Mouse (Mus musculus) myocyte (in vitro differentiated cells): Measurements from ENCODE around the gene Olfr1281. TPM values are rescaled to one million over a fixed set of nuclear protein-coding genes. Genes with fewer than 3 reads are reported as not detected.
"Not testable (repeated sequence)": the region's sequence is repeated elsewhere in the genome, so short reads cannot be mapped to it uniquely, and the experiment has no call there.

ENCODE experiments used
- H3K27me3 ChIP-seq: one replicate; pipeline ENCODE4 v1.6.1; 2011; ENCODE audit not compliant: control insufficient read depth, insufficient read depth, insufficient read length
- H3K36me3 ChIP-seq: one replicate; pipeline ENCODE4 v1.6.1; 2011; ENCODE audit not compliant: control insufficient read depth, insufficient read depth
- H3K4me2 ChIP-seq: one replicate; pipeline ENCODE4 v1.6.1; 2011; ENCODE audit warnings: low read depth, control low read depth
- H3K4me3 ChIP-seq: one replicate; pipeline ENCODE4 v1.5.1; 2011; ENCODE audit warnings: mild to moderate bottlenecking, control low read depth, moderate library complexity
- H3K79me2 ChIP-seq: one replicate; pipeline ENCODE4 v1.6.1; 2011; ENCODE audit not compliant: control insufficient read depth, insufficient read depth
- H3ac ChIP-seq: one replicate; pipeline ENCODE4 v1.6.1; 2011; ENCODE audit not compliant: control insufficient read depth, insufficient read length
- CEBPB ChIP-seq: IDR thresholded peaks from 2 replicates; pipeline ENCODE4 v1.6.1; 2011; ENCODE audit warnings: mild to moderate bottlenecking, moderate library complexity; ENCODE audit not compliant: poor library complexity, insufficient read depth, severe bottlenecking
- E2F4 ChIP-seq: IDR thresholded peaks from one replicate; pipeline ENCODE4 v1.6.1; 2011; ENCODE audit warnings: mild to moderate bottlenecking, control low read depth, moderate library complexity; ENCODE audit not compliant: insufficient read depth
- MAX ChIP-seq: IDR thresholded peaks from one replicate; pipeline ENCODE4 v1.6.1; 2011; ENCODE audit warnings: low read depth, mild to moderate bottlenecking, control low read depth
- MYOD1 ChIP-seq, 3 experiments: IDR thresholded peaks; one replicate each; pipeline ENCODE4 v1.6.1; 2011; ENCODE audit warnings: control low read depth in 2 of 3, low read depth in 2 of 3, mild to moderate bottlenecking in 2 of 3, moderate library complexity in 1 of 3; ENCODE audit not compliant: insufficient read length in 2 of 3, control insufficient read depth in 1 of 3
- MYOG ChIP-seq, 3 experiments: IDR thresholded peaks; one replicate each; pipeline ENCODE4 v1.6.1; 2011; ENCODE audit warnings: control low read depth in 2 of 3, low read depth in 2 of 3, mild to moderate bottlenecking in 2 of 3; ENCODE audit not compliant: insufficient read length in 2 of 3, control insufficient read depth in 1 of 3, insufficient read depth in 1 of 3
- POLR2A ChIP-seq: IDR thresholded peaks from one replicate; pipeline ENCODE4 v1.6.1; 2011; ENCODE audit warnings: low read depth, mild to moderate bottlenecking, control low read depth, moderate library complexity; ENCODE audit not compliant: insufficient read length
- POLR2AphosphoS2 ChIP-seq: IDR thresholded peaks from one replicate; pipeline ENCODE4 v1.6.1; 2011; ENCODE audit warnings: low read depth, control low read depth; ENCODE audit not compliant: insufficient read length
- REST ChIP-seq: IDR thresholded peaks from one replicate; pipeline ENCODE4 v1.6.1; 2011; ENCODE audit warnings: mild to moderate bottlenecking, control low read depth, moderate library complexity; ENCODE audit not compliant: insufficient read depth, insufficient read length
- SRF ChIP-seq: IDR thresholded peaks from one replicate; pipeline ENCODE4 v1.6.1; 2011; ENCODE audit warnings: low read depth; ENCODE audit not compliant: control insufficient read depth, insufficient read length
- TCF12 ChIP-seq: IDR thresholded peaks from one replicate; pipeline ENCODE4 v1.6.1; 2011; ENCODE audit warnings: mild to moderate bottlenecking, control low read depth; ENCODE audit not compliant: poor library complexity, insufficient read depth, severe bottlenecking
- TCF3 ChIP-seq: IDR thresholded peaks from one replicate; pipeline ENCODE4 v1.6.1; 2011; ENCODE audit warnings: low read depth, control low read depth; ENCODE audit not compliant: insufficient read length
- USF1 ChIP-seq: IDR thresholded peaks from one replicate; pipeline ENCODE4 v1.6.1; 2011; ENCODE audit warnings: low read depth, mild to moderate bottlenecking, control low read depth, moderate library complexity
- polyA plus RNA-seq: library from polyadenylated mRNA; unstranded; fragments of >200 nt; fragmentation: generic; extraction: Trizol; gene quantifications from one replicate; pipeline ENCODE4 v1.2.1, GENCODE M21; 2012; ENCODE audit warnings: missing spikeins

Olfr1281 gene
- polyA plus RNA-seq, 1 experiment = not detected

GRCm38 (mm10) chr2:111313717-111314116 lies 12.6 kb upstream of the Olfr1281 start, which contains the start of gene Olfr1280:
Gene Olfr1280, plus strand, starts transcription at chr2:111314017.
- Histone ChIP-seq H3K36me3 (no peaks in the 10 kb centered on the region), H3K4me2 (no peak within 1 kb of the TSS), H3K79me2 (no peaks in the 10 kb centered on the region), H3ac (no peak within 1 kb of the TSS), H3K4me3 (no peak within 1 kb of the TSS), H3K27me3 (no peaks in the 10 kb centered on the region)
- TF ChIP-seq CEBPB = no peak
- TF ChIP-seq POLR2A = no peak

GRCm38 (mm10) chr2:111333721-111334120 lies 7.4 kb downstream of the Olfr1281 start:
- H3K4me2 ChIP-seq, H3ac ChIP-seq, H3K27me3 ChIP-seq, H3K36me3 ChIP-seq, H3K4me3 ChIP-seq, H3K79me2 ChIP-seq: not testable (repeated sequence)

- no peak for TF ChIP-seq REST
- TF ChIP-seq CEBPB = no peak
- TF ChIP-seq MAX = no peak
- TF ChIP-seq E2F4 = no peak
- no peak for TF ChIP-seq POLR2AphosphoS2
- no peaks in the 10 kb centered on the region for H3K79me2 ChIP-seq
- no peaks in the 10 kb centered on the region for H3K36me3 ChIP-seq
- no peak within 1 kb of the TSS for H3K4me3 ChIP-seq
- H3K27me3 ChIP-seq = no peaks in the 10 kb centered on the region
- no peak within 1 kb of the TSS for H3K4me2 ChIP-seq
- no peak within 1 kb of the TSS for H3ac ChIP-seq
Observed at GRCm38 (mm10) chr2:111335976-111336375, 9.7 kb downstream of the Olfr1281 start, which contains the start of gene Olfr1282. Gene Olfr1282, minus strand, starts transcription at chr2:111336076.

- H3K4me2 ChIP-seq = no peak within 1 kb of the TSS
- no peaks in the 10 kb centered on the region for H3K79me2 ChIP-seq
- H3ac ChIP-seq = no peak within 1 kb of the TSS
- H3K27me3 ChIP-seq = no peaks in the 10 kb centered on the region
- TF ChIP-seq MAX = no peak
- no peak for TF ChIP-seq POLR2A
- no peak for TF ChIP-seq USF1
- TF ChIP-seq MYOD1 (IDR thresholded peaks at IDR 0.05; ENCODE audit: control insufficient read depth in 1 of 3, insufficient read length in 2 of 3, low read depth in 2 of 3) = no peak
- H3K4me3 ChIP-seq = no peak within 1 kb of the TSS
- no peaks in the 10 kb centered on the region for H3K36me3 ChIP-seq
Observed at GRCm38 (mm10) chr2:111366490-111366889, 40.2 kb downstream of the Olfr1281 start, which contains the start of gene Olfr1283. Gene Olfr1283, plus strand, starts transcription at chr2:111366790.

GRCm38 (mm10) chr2:111375222-111375621 lies 48.9 kb downstream of the Olfr1281 start, which contains the start of gene Olfr1284:
Gene Olfr1284, plus strand, starts transcription at chr2:111375522.
- Histone ChIP-seq H3ac (no peak within 1 kb of the TSS), H3K36me3 (no peaks in the 10 kb centered on the region)
- TF ChIP-seq TCF12 (no peak), REST (no peak), MYOG (IDR thresholded peaks at IDR 0.05; ENCODE audit: control insufficient read depth in 1 of 3, insufficient read depth in 1 of 3, insufficient read length in 2 of 3, low read depth in 2 of 3) (no peak), SRF (no peak), MAX (no peak), POLR2A (no peak), CEBPB (no peak), USF1 (no peak), E2F4 (no peak), MYOD1 (IDR thresholded peaks at IDR 0.05; ENCODE audit: control insufficient read depth in 1 of 3, insufficient read length in 2 of 3, low read depth in 2 of 3) (no peak), TCF3 (no peak), POLR2AphosphoS2 (no peak)

More at GRCm38 (mm10) chr2:111375222-111375621, 48.9 kb downstream of the Olfr1281 start, which contains the start of gene Olfr1284:
- H3K4me3 ChIP-seq = no peak within 1 kb of the TSS
- H3K27me3 ChIP-seq = no peaks in the 10 kb centered on the region
- H3K79me2 ChIP-seq = no peaks in the 10 kb centered on the region
- H3K4me2 ChIP-seq = no peak within 1 kb of the TSS

Other genes with a start within 250 kb of the Olfr1281 start
- not detected for gene Gm13941, start 220.5 kb upstream of the Olfr1281 start, polyA plus RNA-seq
- not detected for gene Gm15130, start 173.6 kb upstream of the Olfr1281 start, polyA plus RNA-seq
- not detected for gene 4930430A15Rik, start 96.9 kb upstream of the Olfr1281 start, polyA plus RNA-seq
- gene Olfr1275, start 91.2 kb upstream of the Olfr1281 start, polyA plus RNA-seq = not detected
- gene Olfr1276, start 72.0 kb upstream of the Olfr1281 start, polyA plus RNA-seq = not detected
- not detected for gene Olfr1277, start 52.4 kb upstream of the Olfr1281 start, polyA plus RNA-seq
- not detected for gene Olfr1278, start 36.4 kb upstream of the Olfr1281 start, polyA plus RNA-seq
- not detected for gene Olfr1279, start 25.9 kb upstream of the Olfr1281 start, polyA plus RNA-seq
- gene Olfr1280, start 12.5 kb upstream of the Olfr1281 start, polyA plus RNA-seq = not detected
- gene Olfr1282, start 9.6 kb downstream of the Olfr1281 start, polyA plus RNA-seq = not detected
- gene Olfr1283, start 40.3 kb downstream of the Olfr1281 start, polyA plus RNA-seq = not detected
- gene Olfr1284, start 49.0 kb downstream of the Olfr1281 start, polyA plus RNA-seq = not detected
- not detected for gene Olfr1286, start 96.6 kb downstream of the Olfr1281 start, polyA plus RNA-seq
- gene Olfr1287, start 122.6 kb downstream of the Olfr1281 start, polyA plus RNA-seq = not detected
- gene Olfr1288, start 147.6 kb downstream of the Olfr1281 start, polyA plus RNA-seq = not detected
- not detected for gene Olfr1289, start 154.3 kb downstream of the Olfr1281 start, polyA plus RNA-seq
- not detected for gene Olfr1290, start 167.3 kb downstream of the Olfr1281 start, polyA plus RNA-seq
- not detected for gene Olfr1291-ps1, start 170.7 kb downstream of the Olfr1281 start, polyA plus RNA-seq
- gene Olfr1293-ps, start 198.7 kb downstream of the Olfr1281 start, polyA plus RNA-seq = not detected
- not detected for gene Olfr1294, start 213.8 kb downstream of the Olfr1281 start, polyA plus RNA-seq
- not detected for gene Olfr1295, start 243.2 kb downstream of the Olfr1281 start, polyA plus RNA-seq